Mouse (Mus musculus) adrenal gland, postnatal 4 days (tissue): ENCODE results near the gene Rbm25. TPM values are rescaled to one million over a fixed set of nuclear protein-coding genes. Genes with fewer than 3 reads are reported as not detected.

Experiments used
- DNase-seq, 2 experiments: peaks; one replicate each; pipeline ENCODE4 v3.0.0; 2021 to 2022; ENCODE audit warnings: low spot score in 2 of 2, mixed read lengths in 2 of 2
- total RNA-seq, 2 experiments: library from RNA; stranded (reverse); gene quantifications; 2 replicates each; pipeline ENCODE4 v1.2.3; 2021

Rbm25 gene
- total RNA-seq, 2 experiments from 2014 or later, result 144 to 156 TPM

- no peak for DNase-seq
These were observed 10.2 kb downstream of the Rbm25 start for GRCm38 (mm10) chr12:83641233-83641632.

DNA sequence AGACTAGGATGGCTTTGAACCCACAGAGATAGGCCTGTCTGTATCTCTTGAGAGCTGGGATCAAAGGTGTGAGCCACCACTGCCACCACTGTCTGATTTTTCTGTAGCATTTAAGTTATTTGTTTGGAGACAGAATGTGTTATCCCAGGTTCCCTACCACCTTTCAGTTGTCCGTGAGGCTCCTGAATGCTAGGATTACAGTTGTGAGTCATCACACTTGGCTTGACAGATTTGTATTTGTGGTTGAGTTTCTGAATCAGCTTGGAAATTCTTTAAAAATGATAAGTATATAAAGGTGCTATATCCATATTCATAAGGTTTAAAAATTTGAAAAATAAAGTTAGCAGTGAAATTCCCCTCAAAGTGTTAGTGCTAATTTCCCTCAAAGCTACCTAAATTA, 12.1 kb downstream of the Rbm25 start:
- DNase-seq, result no peak

DNA sequence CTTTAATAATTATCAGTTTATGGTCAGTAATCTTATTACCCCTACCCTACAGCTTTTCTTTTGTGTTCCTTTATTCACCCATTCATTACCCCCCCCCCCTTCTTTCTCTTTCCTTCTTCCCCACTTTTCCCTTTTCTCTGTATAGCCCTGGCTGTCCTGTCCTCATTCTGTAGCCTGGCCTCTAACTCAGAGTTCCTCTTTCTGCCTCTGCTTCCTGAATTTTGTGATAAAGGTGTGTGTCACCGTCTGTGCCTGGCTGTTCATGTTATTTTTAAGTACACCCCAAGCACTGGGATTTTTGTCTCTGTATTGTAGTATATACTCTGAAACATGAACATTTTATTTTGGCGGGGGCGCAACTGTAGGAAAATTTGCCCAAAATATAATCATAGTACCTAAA, 19.3 kb downstream of the Rbm25 start:
- no peak for DNase-seq

DNA sequence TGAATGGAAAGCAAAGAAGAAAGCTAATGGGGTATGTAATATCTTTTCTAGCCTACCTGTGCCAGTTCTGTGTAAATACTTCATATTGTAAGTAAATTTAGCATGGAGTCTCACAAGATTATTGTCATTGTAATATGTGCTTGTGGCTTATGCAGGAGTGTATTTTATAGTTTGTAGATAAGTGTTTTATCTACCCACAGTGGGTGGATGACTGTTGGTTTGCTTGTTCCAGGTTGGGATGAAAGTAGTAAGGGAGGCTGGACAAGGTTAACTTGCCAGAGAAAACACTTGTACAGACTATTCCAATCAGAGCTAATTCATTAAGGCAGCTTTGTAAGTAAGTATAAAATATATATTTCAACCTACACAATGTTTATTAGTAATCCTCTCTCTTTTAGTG, 20.4 kb downstream of the Rbm25 start:
- DNase-seq, result no peak

GRCm38 (mm10) chr12:83685466-83685865, 54.4 kb downstream of the Rbm25 start:
- no peak for DNase-seq

DNA sequence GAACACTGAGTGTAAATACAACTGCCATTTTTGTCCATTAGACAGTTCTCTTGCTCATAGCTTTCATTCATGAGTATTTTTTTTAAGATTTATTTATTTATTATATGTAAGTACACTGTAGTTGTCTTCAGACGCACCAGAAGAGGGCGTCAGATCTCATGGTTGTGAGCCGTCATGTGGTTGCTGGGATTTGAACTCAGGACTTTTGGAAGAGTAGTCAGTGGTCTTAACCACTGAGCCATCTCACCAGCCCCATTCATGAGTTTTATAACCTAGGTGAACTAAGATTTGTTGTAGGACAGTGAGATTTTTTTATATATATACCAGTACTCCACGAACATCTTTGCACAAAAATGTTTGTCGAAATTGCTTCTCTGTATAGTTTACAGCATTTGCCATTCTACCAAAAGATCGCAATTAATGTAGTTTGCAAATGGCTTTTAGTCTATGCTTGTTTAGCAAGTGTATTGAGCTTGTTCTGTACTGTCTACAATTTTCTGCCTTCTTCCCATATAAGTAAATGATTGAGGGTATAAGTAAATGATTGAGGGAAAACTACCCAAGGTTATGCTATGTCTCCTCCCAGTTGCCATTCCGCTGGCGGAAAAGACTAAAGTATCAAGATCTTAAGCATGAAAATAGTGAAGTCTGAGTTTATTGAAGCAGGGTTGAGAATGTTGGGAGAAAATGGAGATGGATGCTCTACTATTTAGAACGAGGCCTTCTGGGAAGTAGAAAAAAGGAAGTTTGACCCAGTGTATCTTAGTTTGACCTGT, 55.7 kb downstream of the Rbm25 start:
- DNase-seq, result no peak

DNA sequence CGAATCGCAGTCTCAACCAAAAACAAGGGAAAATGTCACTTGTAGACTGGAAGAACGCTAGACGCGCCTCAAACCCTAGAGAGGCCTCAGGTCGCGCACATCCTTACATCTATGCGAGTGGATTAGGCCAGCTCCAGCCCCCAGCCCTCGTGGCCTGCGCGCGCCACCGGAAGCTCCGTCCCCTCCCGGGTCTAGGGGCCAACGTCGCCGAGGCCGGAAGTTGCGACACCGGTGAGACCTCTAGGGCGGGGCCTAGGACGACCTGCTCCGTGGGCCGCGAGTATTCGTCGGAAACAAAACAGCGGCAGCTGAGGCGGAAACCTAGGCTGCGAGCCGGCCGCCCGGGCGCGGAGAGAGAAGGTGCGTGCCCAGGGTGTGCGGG, 56.9 kb downstream of the Rbm25 start, which contains the start of gene Psen1:
Gene Psen1 (plus strand): TSS at position 219 of the 382 bp plus-strand sequence.
- peak; percentile 81 to 94 for DNase-seq

DNA sequence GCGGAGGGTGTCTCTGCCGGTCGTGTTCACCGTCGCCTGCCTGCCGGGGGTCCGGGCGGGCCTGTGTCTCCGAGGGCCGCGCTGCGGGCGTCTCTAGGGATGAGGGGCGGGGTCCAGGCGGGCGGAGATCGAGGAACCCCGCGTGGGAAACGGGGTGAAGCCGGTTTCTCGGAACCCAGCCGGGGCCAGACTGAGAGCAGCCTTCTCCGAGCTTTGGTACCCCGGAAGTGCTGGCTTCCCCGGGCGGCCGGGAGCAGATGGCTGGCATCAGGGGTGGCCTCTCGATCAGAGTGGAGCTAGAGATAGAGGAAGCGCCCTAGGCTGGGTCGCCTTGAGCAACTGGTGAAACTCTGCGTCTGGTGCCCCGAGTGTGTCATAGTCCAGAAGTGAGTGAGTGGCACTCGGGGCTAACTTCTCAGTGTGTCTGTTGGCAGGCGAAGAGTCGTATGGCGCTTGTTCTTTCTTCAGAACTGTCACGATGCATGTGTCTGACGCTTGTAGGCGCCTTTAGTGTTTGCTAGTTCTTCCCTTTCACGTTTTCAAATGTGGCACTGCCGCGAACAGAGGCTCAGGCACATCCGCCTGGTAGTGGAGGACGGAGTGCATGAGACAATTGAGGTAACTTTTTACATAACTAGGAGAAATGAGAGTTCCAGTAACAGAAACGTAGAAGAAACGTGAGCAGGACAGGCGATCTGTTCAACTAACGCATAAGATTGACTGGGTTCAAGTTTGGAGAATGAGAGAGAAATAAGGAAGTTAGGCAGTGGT, 57.5 kb downstream of the Rbm25 start:
- DNase-seq, result peak in 1 of 2 experiments; percentile 13

DNA sequence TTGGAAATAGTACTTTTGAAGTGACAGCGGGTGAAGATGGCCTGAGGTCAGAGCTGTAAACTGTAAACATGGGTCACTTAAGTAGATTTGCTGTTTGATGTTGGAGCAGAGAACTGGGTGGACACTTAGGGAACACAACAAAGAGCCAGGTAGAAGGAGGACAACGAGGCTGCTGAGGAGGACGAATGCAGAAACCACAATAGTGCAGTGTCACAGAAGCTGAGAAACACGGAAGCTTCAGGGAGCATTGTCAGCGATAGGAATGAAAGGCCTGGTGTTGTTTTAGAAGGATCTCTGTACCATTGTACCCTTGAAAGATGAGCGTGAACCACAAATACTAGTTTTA, 58.0 kb downstream of the Rbm25 start:
- no peak for DNase-seq

- DNase-seq, result no peak
These were observed 63.0 kb downstream of the Rbm25 start for GRCm38 (mm10) chr12:83694011-83694410.

GRCm38 (mm10) chr12:83694669-83695068, 63.6 kb downstream of the Rbm25 start:
- DNase-seq, result no peak

GRCm38 (mm10) chr12:83698637-83699036, 67.6 kb downstream of the Rbm25 start:
- DNase-seq, result no peak

DNA sequence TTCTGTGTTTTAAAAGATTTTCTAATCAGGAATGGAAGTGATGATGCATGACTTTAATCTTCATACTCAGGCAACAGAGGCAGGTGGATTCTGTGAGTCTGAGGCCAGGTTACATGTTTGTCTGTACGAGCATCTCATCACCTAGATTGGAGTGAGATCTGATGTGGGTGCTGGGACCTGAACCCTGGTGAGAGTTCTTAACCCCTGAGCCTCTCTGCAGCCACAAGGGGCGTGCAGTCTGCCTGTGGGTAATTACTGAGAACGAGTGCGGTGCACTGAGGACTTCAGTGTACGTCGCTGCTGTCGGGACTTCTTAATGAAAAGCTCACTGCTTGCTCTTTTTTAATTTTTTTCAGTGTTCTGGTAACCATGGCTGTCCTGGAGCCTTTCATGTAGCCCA, 70.6 kb downstream of the Rbm25 start:
- no peak for DNase-seq

DNA sequence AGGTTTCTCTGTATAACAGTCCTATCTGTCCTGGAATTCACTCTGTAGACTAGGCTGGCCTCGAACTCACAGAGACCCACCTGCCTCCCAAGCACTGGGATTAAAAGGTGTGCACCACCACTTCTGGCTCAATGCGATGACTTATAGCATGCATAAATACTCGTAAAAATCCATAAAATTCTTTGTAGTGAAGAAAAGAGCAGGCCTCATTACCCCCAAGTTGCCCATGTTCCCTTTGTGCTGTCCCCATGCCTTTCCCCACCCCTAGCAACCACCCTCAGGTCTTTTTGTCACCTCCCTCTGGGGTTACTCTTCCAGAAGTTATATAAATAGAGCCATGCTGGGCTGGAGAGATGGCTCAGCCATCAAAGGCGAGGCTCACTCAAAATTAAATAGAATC, 71.8 kb downstream of the Rbm25 start:
- DNase-seq, result no peak

DNA sequence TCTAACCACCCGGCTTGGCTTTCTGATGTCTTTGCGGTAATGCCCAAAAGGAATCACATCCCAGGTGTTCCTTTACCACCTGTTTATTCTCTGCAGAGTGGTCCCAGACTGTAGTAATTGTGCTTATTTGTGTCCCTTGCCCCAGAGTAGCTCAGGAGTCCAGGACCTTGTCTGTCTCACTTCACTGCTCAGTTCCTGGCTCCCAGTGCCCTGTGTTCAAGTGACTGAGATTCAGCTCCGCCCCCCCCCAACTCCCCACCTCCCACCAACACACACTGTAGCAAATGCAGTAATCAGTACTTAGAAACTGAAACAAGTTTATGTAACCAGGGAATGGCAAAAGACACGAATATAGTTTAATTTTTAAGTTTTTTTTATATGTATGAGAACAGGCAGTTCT, 75.9 kb downstream of the Rbm25 start:
- no peak for DNase-seq

GRCm38 (mm10) chr12:83708160-83709092, 77.4 kb downstream of the Rbm25 start:
- no peak for DNase-seq

DNA sequence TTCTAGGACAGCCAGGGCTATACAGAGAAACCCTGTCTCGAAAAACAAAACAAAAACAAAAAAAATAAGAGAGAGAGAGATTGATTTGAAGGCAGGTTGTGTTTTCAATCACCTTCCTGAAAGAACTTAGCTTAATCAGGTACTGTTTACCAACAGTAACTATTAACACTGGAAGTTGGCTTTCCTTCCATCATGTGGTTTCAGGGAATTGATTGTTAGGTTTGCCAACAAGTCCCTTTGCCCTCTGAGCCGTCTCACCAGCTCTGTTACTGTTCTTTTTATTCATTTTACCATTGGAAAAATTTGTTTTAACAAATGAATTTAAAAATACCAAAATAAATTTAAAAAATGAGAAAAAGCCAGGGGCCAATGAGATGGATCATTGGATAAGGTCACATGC, 78.9 kb downstream of the Rbm25 start:
- DNase-seq, result no peak

DNA sequence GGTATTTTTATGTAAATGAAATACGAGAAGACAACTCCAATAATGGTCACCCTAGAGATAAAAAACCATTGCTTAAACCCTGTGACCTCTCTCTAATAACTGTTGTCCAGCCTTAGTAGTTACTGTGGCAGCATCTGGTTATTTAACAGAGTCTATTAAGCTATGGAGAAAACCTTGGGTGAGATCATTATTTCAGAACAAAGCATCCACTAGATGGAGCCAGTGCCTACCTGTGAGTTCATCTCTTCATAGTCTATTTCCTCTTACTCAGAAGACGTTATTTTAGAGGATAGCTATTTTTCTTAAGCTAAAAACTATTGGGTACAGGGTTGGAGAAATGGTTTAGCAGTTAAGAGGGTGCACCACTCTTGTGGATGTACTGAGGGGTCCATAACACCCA, 82.7 kb downstream of the Rbm25 start:
- DNase-seq, result no peak

- peak in 1 of 2 experiments; percentile 25 for DNase-seq
These were observed 85.6 kb downstream of the Rbm25 start for GRCm38 (mm10) chr12:83716416-83717184.

- no peak for DNase-seq
These were observed 88.4 kb downstream of the Rbm25 start for GRCm38 (mm10) chr12:83719431-83719830.

DNA sequence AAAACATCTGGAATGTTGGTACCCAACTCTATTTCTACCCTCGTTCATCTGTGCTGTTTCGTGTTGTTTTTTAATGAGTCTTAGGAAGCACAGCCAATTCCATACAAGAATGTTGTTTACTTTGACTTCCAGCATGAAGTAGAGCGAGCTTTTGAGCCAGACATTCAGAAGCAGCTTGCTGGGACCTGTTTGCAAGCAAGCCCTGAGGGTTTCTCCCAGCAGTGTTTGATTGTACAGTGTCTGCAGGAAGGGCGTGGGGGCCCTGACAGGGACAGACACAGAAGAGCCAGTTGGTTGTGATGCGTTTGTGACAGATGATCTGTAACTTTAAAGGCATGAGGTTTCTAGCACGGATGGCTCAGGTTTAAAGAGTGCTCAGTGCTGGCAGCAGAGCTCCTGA, 90.2 kb downstream of the Rbm25 start:
- no peak for DNase-seq
